Mouse (Mus musculus) myocyte (in vitro differentiated cells): ENCODE results near the gene Cuedc1. TPM values are rescaled to one million over a fixed set of nuclear protein-coding genes. Genes with fewer than 3 reads are reported as not detected.
A peak's percentile ranks its signal among the peaks of the same experiment; 100 is the strongest.

Experiments used
- H3K27me3 ChIP-seq: one replicate; pipeline ENCODE4 v1.6.1; 2011; ENCODE audit not compliant: control insufficient read depth, insufficient read depth, insufficient read length
- H3K36me3 ChIP-seq: one replicate; pipeline ENCODE4 v1.6.1; 2011; ENCODE audit not compliant: control insufficient read depth, insufficient read depth
- H3K4me2 ChIP-seq: one replicate; pipeline ENCODE4 v1.6.1; 2011; ENCODE audit warnings: low read depth, control low read depth
- H3K4me3 ChIP-seq: one replicate; pipeline ENCODE4 v1.5.1; 2011; ENCODE audit warnings: mild to moderate bottlenecking, control low read depth, moderate library complexity
- H3K79me2 ChIP-seq: one replicate; pipeline ENCODE4 v1.6.1; 2011; ENCODE audit not compliant: control insufficient read depth, insufficient read depth
- H3ac ChIP-seq: one replicate; pipeline ENCODE4 v1.6.1; 2011; ENCODE audit not compliant: control insufficient read depth, insufficient read length
- CEBPB ChIP-seq: IDR thresholded peaks from 2 replicates; pipeline ENCODE4 v1.6.1; 2011; ENCODE audit warnings: mild to moderate bottlenecking, moderate library complexity; ENCODE audit not compliant: poor library complexity, insufficient read depth, severe bottlenecking
- E2F4 ChIP-seq: IDR thresholded peaks from one replicate; pipeline ENCODE4 v1.6.1; 2011; ENCODE audit warnings: mild to moderate bottlenecking, control low read depth, moderate library complexity; ENCODE audit not compliant: insufficient read depth
- MAX ChIP-seq: IDR thresholded peaks from one replicate; pipeline ENCODE4 v1.6.1; 2011; ENCODE audit warnings: low read depth, mild to moderate bottlenecking, control low read depth
- MYOD1 ChIP-seq, 3 experiments: IDR thresholded peaks; one replicate each; pipeline ENCODE4 v1.6.1; 2011; ENCODE audit warnings: control low read depth in 2 of 3, low read depth in 2 of 3, mild to moderate bottlenecking in 2 of 3, moderate library complexity in 1 of 3; ENCODE audit not compliant: insufficient read length in 2 of 3, control insufficient read depth in 1 of 3
- MYOG ChIP-seq, 3 experiments: IDR thresholded peaks; one replicate each; pipeline ENCODE4 v1.6.1; 2011; ENCODE audit warnings: control low read depth in 2 of 3, low read depth in 2 of 3, mild to moderate bottlenecking in 2 of 3; ENCODE audit not compliant: insufficient read length in 2 of 3, control insufficient read depth in 1 of 3, insufficient read depth in 1 of 3
- POLR2A ChIP-seq: IDR thresholded peaks from one replicate; pipeline ENCODE4 v1.6.1; 2011; ENCODE audit warnings: low read depth, mild to moderate bottlenecking, control low read depth, moderate library complexity; ENCODE audit not compliant: insufficient read length
- POLR2AphosphoS2 ChIP-seq: IDR thresholded peaks from one replicate; pipeline ENCODE4 v1.6.1; 2011; ENCODE audit warnings: low read depth, control low read depth; ENCODE audit not compliant: insufficient read length
- REST ChIP-seq: IDR thresholded peaks from one replicate; pipeline ENCODE4 v1.6.1; 2011; ENCODE audit warnings: mild to moderate bottlenecking, control low read depth, moderate library complexity; ENCODE audit not compliant: insufficient read depth, insufficient read length
- SRF ChIP-seq: IDR thresholded peaks from one replicate; pipeline ENCODE4 v1.6.1; 2011; ENCODE audit warnings: low read depth; ENCODE audit not compliant: control insufficient read depth, insufficient read length
- TCF12 ChIP-seq: IDR thresholded peaks from one replicate; pipeline ENCODE4 v1.6.1; 2011; ENCODE audit warnings: mild to moderate bottlenecking, control low read depth; ENCODE audit not compliant: poor library complexity, insufficient read depth, severe bottlenecking
- TCF3 ChIP-seq: IDR thresholded peaks from one replicate; pipeline ENCODE4 v1.6.1; 2011; ENCODE audit warnings: low read depth, control low read depth; ENCODE audit not compliant: insufficient read length
- USF1 ChIP-seq: IDR thresholded peaks from one replicate; pipeline ENCODE4 v1.6.1; 2011; ENCODE audit warnings: low read depth, mild to moderate bottlenecking, control low read depth, moderate library complexity
- polyA plus RNA-seq: library from polyadenylated mRNA; unstranded; fragments of >200 nt; fragmentation: generic; extraction: Trizol; gene quantifications from one replicate; pipeline ENCODE4 v1.2.1, GENCODE M21; 2012; ENCODE audit warnings: missing spikeins

Cuedc1 gene
- polyA plus RNA-seq, 1 experiment = 40.8 TPM

GRCm38 (mm10) chr11:88218586-88218985 is 120.7 kb downstream of the Cuedc1 start:
- TF ChIP-seq POLR2AphosphoS2 (no peak), USF1 (no peak), REST (no peak), CEBPB (no peak), E2F4 (no peak), MYOG (IDR thresholded peaks at IDR 0.05; ENCODE audit: control insufficient read depth in 1 of 3, insufficient read depth in 1 of 3, insufficient read length in 2 of 3, low read depth in 2 of 3) (no peak), POLR2A (no peak), MYOD1 (IDR thresholded peaks at IDR 0.05; ENCODE audit: control insufficient read depth in 1 of 3, insufficient read length in 2 of 3, low read depth in 2 of 3) (no peak), TCF12 (no peak), SRF (no peak)

GRCm38 (mm10) chr11:88221929-88222475 is 124.1 kb downstream of the Cuedc1 start:
- no peak overlapping the region for H3K4me3 ChIP-seq
- H3K79me2 ChIP-seq = no peaks in the 10 kb centered on the region
- H3ac ChIP-seq = no peak overlapping the region
- H3K36me3 ChIP-seq = no peaks in the 10 kb centered on the region
- no peaks in the 10 kb centered on the region for H3K27me3 ChIP-seq
- H3K4me2 ChIP-seq = no peak overlapping the region
- TF ChIP-seq REST (no peak), SRF (no peak), CEBPB (no peak), USF1 (no peak), TCF3 (no peak), MAX (no peak), E2F4 (no peak), TCF12 (no peak), MYOD1 (IDR thresholded peaks at IDR 0.05; ENCODE audit: control insufficient read depth in 1 of 3, insufficient read length in 2 of 3, low read depth in 2 of 3) (no peak), POLR2A (no peak), POLR2AphosphoS2 (no peak), MYOG (IDR thresholded peaks at IDR 0.05; ENCODE audit: control insufficient read depth in 1 of 3, insufficient read depth in 1 of 3, insufficient read length in 2 of 3, low read depth in 2 of 3) (no peak)

More at GRCm38 (mm10) chr11:88218586-88218985, 120.7 kb downstream of the Cuedc1 start:
- Histone ChIP-seq H3K4me2 (no peak overlapping the region), H3K79me2 (no peaks in the 10 kb centered on the region), H3ac (no peak overlapping the region), H3K27me3 (no peaks in the 10 kb centered on the region), H3K4me3 (no peak overlapping the region), H3K36me3 (no peaks in the 10 kb centered on the region)

- Histone ChIP-seq H3K36me3 (no peaks in the 10 kb centered on the region), H3K4me3 (no peak overlapping the region), H3K27me3 (no peaks in the 10 kb centered on the region), H3K79me2 (no peaks in the 10 kb centered on the region), H3K4me2 (no peak overlapping the region), H3ac (no peak overlapping the region)
- TF ChIP-seq E2F4 = no peak
- TF ChIP-seq MYOD1 (IDR thresholded peaks at IDR 0.05; ENCODE audit: control insufficient read depth in 1 of 3, insufficient read length in 2 of 3, low read depth in 2 of 3) = peak in 1 of 3 experiments; percentile 5
Observed at GRCm38 (mm10) chr11:88227001-88227957, 129.4 kb downstream of the Cuedc1 start.

- Histone ChIP-seq H3K79me2 (no peaks in the 10 kb centered on the region), H3K36me3 (no peaks in the 10 kb centered on the region), H3K4me3 (no peak overlapping the region), H3K27me3 (no peaks in the 10 kb centered on the region), H3K4me2 (peak overlapping the region; percentile 47), H3ac (no peak overlapping the region)
- TF ChIP-seq E2F4 = no peak
- peak; percentile 99 to 100 (median 99) for TF ChIP-seq MYOD1 (IDR thresholded peaks at IDR 0.05; ENCODE audit: control insufficient read depth in 1 of 3, insufficient read length in 2 of 3, low read depth in 2 of 3)
- TF ChIP-seq REST = no peak
- no peak for TF ChIP-seq POLR2A
- no peak for TF ChIP-seq CEBPB
- TF ChIP-seq MAX = no peak
- TF ChIP-seq SRF = no peak
- TF ChIP-seq MYOG (IDR thresholded peaks at IDR 0.05; ENCODE audit: control insufficient read depth in 1 of 3, insufficient read depth in 1 of 3, insufficient read length in 2 of 3, low read depth in 2 of 3) = peak; percentile 95 to 99 (median 97)
- peak; percentile 96 for TF ChIP-seq TCF12
- no peak for TF ChIP-seq POLR2AphosphoS2
- TF ChIP-seq TCF3 = peak; percentile 96
- TF ChIP-seq USF1 = peak; percentile 42
Observed at GRCm38 (mm10) chr11:88231213-88231790, 133.4 kb downstream of the Cuedc1 start.
